ENCODE assay signal across 19 mouse cellular contexts in the genomic region with DNA sequence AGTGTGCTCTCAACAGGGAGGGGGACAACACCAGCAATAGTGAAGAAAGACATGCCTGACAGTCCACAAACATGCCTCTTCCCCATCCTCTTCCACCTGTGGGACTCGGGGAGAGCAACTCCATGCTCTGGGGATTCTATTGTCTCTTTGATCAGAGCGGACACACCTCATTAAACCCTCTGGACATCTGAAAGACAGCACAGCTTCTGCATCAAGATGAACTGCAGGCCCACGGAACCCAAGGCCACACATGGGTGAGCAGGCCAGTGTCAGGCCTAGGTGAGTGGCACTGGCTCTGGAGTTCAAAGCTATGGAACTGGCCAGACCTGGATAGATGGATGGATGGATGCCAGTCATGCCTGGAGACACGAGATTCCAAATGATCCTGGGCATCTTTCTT. TPM values are rescaled to one million over a fixed set of nuclear protein-coding genes. Genes with fewer than 3 reads are reported as not detected.
"Had no signal": no experiment of that assay in that cellular context is flagged by ENCODE, and none has a peak within 500 bp of the region (broad histone marks: within the 10 kb centered on the region; RNA-seq: fewer than 3 reads in every experiment).

No protein-coding gene starts in this region.

- H3K4me3 ChIP-seq: neural tube, embryonic 15.5 days; stomach, embryonic 15.5 days had no signal

- H3K4me2 ChIP-seq: neural tube, embryonic 15.5 days; stomach, embryonic 15.5 days had no signal

- H3K27me3 ChIP-seq: neural tube, embryonic 15.5 days; stomach, embryonic 15.5 days had no signal

- H3K9ac ChIP-seq: neural tube, embryonic 15.5 days; stomach, embryonic 15.5 days had no signal

- H3K36me3 ChIP-seq: neural tube, embryonic 15.5 days; stomach, embryonic 15.5 days had no signal

- H3K27ac ChIP-seq: neural tube, embryonic 15.5 days; stomach, embryonic 15.5 days; stomach, postnatal 0 days had no signal

- H3K4me1 ChIP-seq: neural tube, embryonic 15.5 days; stomach, embryonic 15.5 days had no signal

- H3K9me3 ChIP-seq: neural tube, embryonic 15.5 days; stomach, embryonic 15.5 days had no signal

- DNase-seq: retina, postnatal 1 day; right cerebral cortex, adult 18-20 months; right cerebral cortex, postnatal 14 days; right cerebral cortex, postnatal 25 days; right cerebral cortex, postnatal 4 days; spleen, adult 18-20 months; thymus, adult 18-20 months; thymus, adult 2 months; thymus, postnatal 14 days; thymus, postnatal 25 days; thymus, postnatal 36 days; thymus, postnatal 4 days had no signal

RNA-seq across cellular contexts. Expression of a gene that starts 9.6 kb away (rescaled TPM):
- polyA plus RNA-seq: small intestine, adult 2 months; stomach, postnatal 0 days; testis, adult 2 months; thymus, adult 2 months; thymus, postnatal 0 days; urinary bladder, adult 2 months had no signal

RNA-seq across cellular contexts. Expression of a gene that starts 22.7 kb away (rescaled TPM):
- polyA plus RNA-seq: small intestine, adult 2 months; testis, adult 2 months; urinary bladder, adult 2 months had no signal

RNA-seq across cellular contexts. Expression of a gene that starts 33.2 kb away (rescaled TPM):
- polyA plus RNA-seq: small intestine, adult 2 months; testis, adult 2 months had no signal
